Mouse (Mus musculus): ENCODE results near the gene Klhl11.
A peak's percentile ranks its signal among the peaks of the same experiment; 100 is the strongest.

Klhl11 gene

DNA sequence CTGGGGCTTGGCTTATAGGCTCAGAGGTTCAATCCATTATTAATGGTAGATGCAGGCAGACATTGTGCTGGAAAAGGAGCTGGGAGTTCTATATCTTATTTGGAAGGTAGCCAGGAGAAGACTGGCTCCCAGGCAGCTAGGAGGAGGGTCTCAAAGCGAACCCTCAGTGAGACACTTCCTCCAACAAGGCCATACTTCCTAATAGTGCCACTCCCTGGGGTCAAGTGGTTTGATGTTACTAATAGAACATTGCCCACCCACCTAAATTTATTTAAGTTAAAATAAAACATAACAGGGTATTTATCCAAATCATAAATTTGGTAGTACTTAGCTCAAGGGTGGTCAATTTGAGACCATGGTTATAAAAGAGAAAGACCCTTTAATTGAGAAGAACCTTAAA is 6.7 kb downstream of the Klhl11 start:
- DNase-seq: no peak

DNA sequence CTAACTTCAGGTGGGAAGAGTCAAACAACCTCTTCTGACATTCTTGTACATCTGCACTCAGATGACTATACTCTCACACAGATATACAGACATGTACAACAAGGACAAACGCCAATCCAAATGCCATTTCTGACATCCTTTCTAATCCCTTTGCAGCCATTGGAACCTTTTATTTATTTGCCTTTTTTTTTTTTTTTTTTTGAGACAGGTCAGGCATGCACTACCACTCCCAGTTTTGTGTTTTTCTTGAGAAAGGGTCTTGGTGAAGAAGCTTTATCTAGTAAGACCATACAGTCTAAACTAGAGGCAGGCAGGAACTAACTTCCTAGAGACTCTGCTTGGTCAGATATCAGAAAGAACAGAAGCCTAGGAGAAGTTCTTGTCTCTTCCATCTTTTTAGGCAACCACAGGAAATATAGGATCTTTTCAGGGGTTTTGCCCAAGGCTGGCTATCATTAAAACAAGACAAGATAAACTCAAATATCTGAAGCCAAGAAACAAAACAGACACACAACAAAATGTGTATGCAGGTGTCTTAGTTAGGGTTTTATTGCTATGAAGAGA is 7.2 kb downstream of the Klhl11 start:
- DNase-seq: no peak

DNA sequence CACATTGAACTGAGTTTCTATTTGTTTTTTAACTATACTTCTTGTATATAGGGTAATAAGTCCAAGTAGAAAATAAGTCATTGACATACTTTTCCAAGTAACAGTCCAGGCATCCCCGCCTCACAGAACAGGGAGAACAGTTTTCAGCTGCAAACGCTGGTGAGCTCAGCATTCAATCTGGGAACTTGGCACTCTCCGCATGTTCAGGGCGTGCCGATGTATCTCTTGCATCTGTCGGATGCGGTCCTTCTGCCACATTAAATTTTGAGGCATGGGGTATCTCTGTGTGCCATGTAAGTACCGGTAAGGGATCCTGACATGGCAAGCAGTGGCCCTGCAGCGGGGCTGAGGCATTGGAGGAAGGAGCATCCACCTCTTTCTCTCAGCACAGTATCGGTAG is 9.8 kb downstream of the Klhl11 start:
- DNase-seq: no peak

DNA sequence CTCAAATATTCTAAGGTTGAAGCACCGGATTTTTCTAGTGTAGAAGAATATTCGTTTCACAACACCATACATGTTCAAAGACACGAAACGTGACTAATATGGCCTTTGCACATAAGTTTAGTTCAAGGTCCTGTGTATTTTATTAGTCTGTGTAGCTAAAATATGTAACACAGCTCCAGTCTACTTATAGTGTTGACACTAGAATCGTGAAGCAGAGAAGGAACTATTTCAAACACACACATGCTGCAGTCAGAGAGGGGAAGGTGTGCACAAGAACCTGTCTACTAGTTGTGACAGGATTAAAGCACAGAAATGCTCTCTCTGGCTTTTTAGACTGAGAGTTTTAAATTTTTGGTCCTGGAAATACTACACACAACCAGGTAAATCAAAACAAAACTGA is 14.8 kb downstream of the Klhl11 start:
- DNase-seq: no peak

DNA sequence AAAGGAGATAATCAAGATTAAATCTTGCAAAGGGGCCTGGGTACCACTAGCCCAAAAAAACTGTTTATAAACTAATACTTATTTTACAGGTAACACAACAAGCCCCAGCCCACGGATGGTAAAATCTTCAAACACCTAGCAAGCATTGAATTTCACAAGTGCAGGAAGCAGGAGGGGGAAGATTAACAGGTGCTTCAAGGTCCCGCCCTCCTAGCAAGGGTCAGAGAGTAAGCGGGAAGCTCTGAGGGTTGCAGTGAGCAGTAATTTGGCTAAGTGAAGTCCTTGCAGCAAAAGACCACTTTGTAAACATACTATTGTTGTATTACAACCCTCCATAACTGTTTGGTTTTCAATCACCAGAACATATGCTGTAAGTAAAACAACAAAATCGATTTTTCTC is 15.3 kb downstream of the Klhl11 start:
- DNase-seq: no peak

DNA sequence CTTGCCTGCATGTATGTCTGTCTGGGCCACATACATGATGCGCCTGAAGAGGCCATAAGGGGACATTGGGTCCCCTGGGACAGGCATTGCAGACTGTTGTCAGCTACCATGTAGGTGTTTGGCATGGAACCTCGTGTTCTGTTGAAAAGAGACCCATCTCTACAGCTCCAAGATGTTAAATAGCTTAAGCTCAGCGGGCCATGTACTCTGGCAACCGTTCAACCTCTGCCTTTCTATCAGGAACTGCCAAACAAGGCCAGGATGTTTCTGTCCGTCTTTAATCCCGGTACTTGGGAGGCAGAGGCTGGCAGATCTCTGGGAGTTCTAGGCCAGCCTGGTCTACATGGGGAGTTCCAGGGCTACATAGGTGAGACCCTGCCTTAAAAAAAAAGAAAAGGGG is 29.9 kb downstream of the Klhl11 start:
- no peak for DNase-seq

DNA sequence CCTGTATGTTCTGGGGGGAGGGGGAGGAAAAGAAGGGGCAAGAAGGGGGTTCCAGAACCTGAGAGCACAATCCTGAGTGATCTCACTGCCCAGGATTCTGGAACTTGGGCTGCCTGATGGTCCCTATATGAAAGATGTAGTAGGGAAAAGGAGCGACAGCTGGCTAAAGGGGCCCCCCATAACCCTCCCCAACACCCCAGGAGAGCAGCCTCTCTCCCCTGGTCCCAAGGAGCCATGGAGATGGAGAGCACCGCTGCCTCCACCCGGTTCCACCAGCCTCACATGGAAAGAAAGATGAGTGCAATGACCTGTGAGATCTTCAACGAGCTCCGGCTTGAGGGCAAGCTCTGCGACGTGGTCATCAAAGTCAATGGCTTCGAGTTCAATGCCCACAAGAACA is 30.7 kb downstream of the Klhl11 start, which contains the start of the genes Nt5c3b and Klhl10:
Gene Nt5c3b, minus strand, starts transcription at position 12 of the 400 bp plus-strand sequence.
Gene Klhl10, plus strand, starts transcription at position 121 of the 400 bp plus-strand sequence.
- DNase-seq: no peak

DNA sequence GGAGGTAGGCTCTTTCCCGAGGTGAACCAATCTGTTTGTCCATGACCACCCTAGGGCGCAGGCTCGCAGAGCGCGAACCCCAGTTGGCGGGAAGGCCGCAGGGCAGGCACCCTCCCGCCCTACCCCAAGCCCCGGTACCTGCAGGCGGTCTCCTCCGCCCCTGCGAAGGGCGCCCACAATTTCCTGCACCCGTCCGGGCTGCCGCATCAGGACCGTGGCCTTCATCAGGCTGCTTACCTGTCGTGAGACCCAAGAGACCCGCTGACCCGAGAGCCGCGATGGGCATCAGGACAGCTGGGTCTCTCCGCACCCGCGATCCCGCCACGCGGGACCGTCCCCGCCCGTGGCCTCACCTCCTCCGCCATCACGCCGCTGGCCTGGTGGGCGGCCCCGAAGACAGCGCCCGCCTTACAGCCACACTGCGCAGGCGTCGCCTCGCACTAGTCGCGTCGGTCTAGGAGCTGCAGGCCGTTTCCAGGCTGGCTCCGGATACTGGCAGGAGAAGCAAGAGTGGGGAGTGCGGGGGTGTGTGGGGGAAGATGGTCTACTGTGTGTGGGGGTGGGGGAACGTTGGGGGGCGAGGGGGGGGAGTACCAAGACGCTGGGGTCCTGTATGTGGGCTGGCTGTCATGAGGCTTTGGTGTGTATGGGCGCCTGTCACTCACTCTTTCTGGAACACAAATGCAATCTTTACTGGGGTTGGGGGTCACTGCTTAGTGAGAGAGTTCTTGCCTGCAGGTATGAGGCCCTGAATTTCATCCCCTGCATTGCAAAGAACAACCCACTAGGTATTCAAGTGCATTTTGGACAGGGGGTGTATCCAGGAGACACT is 31.6 kb downstream of the Klhl11 start:
- DNase-seq: peak; percentile 83 to 87

DNA sequence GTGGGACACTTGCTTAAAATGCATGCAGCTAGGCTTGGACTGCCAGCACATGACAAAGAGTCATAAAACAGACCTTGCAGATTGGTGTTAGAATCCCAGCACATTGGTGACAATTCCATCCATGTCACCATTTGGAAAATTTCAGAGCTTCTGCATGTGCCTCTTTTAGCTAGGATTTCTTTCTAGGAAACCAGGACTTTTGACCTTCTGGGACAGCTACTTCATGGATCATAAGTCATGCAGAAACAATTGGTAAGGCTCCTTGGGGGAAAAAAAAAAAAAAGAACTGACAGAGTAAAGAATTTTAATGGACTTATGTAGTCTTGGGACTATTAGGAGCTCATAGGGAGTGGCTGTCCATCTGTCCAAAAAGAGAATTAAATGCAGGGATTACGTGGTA is 34.6 kb downstream of the Klhl11 start:
- DNase-seq: no peak

DNA sequence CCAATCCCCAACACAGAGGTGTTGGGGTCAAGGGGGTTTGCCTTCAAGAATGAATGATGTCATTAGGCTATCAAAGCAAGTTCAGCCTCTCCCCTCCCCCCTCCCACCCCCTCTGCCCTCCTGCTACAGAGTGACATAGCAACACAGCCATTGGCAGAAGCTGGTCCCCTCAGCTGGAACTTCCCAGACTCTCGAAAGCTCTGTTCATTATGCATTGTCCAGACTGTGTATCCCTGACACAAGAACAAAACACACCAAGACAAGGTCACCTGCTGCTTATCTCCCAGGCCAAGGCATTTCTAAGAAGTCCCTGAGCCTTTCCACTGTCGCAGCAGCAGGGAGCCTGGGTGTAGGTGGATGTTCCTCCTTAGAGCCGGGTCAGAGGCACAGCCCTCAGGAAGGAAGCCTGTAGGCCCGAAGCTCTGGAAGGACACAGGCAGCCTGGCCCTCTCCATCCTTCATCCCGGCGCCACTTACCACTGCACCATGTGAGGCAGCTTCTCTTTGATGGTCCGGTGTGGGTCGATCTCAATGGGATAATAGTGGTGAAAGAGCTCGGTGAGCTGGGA is 36.8 kb downstream of the Klhl11 start:
- no peak for DNase-seq

DNA sequence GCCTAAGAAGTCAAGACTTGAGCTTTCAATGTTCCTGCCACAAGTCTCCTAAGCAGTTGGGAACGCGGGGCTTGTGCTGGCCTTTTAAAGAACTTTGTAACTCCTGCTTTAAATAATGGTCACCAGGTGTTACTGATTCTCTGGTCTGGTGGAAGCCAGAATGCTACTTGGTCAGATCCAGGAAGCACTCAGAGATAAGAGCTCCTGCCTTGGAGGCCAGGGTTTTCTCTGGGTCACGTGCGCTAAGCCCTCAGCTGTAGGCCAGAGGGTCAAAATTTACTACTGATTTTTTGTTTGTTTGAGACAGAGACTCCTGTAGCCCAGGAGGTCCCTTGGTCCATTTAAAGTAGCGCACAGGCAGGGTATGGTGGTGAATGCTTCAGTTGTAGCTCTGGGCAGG is 40.5 kb downstream of the Klhl11 start:
- DNase-seq: no peak

DNA sequence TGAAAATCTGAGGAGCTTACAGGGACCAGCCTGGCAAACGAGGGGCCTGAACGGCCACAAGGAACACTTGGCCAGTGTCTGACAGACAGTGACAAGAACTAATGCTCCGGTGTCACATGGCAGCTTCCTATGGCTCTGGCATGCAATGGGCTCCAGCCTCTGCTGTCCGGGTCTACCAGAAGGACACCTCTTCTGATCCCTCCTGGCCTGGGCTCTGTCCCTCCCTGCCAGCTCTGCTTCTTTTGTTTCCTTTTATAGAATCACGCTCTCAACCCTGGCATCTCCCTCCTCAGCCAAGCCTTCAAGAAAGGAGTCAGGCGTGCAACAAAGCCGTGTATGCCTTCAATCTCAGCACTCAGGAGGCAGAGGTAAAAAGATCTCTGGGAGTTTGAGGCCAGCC is 42.5 kb downstream of the Klhl11 start:
- peak in 1 of 2 experiments; percentile 34 for DNase-seq

DNA sequence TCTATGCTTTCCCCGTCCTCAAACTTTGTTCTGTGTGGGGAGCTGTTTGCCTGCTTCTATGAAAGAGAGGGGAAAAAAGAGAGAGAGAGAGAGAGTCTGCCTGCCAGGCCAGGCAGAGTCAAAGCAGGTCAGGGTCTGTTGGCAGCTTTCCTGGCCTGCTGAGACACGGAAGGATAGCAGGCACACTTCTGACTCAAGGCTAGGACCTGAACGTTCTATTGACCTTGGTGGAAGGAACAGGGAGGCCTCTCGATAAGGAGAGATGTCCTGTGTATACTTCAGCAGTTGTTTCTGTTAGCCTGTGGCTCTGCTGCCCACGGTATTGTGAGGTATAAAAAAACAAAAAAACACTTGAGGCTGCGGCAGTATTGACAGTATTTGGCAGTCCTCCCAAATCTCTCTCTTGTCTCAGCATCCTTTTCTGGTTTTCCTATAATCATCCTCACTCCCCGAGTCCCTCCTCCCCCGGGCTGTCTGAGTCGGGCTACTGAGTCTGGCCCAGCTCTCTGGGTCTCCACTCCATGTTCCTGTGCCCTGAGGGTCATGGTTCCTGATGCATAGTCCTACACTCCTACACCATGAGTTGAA is 43.8 kb downstream of the Klhl11 start:
- DNase-seq: peak in 1 of 2 experiments; percentile 23

DNA sequence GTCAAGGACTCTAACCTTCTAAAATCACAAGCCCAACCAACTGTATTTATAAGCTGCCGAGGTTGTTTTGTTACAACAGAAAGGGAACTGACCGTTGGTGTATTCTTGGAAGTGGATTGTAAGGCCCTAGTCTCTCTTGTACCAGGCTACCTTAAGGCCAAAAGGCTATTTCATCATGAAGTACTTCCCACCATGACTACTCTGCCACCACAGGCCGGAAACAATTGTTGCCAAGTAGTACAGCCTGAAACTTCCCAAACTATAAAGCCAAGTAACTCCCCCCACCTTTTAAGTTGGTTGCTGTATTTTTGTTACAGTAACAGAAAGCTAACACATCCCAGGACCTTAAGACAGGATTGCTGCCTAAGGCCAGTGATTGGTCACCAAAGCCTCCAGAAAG is 45.7 kb downstream of the Klhl11 start:
- DNase-seq: no peak

DNA sequence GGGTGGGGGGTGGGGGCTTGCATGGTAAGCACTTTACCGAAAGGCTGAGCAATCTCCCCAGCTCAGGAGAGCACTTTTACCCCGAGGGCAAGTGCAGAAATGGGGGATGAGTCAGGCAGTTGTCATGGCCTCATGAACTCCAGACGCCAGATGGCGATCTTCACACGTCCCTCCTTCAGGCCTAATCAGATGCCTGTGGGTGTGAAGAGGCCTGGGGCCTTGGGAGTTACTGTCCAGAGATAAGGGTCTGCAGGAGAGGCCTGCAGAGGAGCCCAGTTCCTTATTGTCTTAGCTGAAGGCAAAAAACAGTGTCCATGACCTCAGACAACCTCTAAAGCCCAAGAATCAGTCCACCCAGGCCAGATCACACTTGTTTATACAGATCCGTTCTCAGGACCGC is 46.7 kb downstream of the Klhl11 start:
- peak; percentile 76 to 81 for DNase-seq

DNA sequence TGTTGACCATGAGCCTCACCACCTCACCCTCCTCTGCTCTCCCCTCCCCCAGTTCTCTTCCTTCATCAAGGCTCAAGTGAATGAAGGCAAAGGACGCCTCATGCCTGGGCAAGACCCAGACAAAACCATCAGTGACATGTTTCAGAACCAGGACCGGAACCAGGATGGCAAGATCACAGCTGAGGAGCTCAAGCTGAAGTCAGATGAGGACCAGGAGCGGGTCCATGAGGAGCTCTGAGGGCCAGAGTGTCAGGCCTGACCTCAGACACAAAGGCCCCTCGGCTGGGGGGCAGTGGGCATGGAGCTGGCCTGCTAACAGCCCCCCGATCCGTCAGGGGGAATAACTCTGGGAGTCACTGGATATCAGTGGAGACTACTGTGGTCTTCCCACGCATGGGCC is 48.7 kb downstream of the Klhl11 start:
- no peak for DNase-seq

DNA sequence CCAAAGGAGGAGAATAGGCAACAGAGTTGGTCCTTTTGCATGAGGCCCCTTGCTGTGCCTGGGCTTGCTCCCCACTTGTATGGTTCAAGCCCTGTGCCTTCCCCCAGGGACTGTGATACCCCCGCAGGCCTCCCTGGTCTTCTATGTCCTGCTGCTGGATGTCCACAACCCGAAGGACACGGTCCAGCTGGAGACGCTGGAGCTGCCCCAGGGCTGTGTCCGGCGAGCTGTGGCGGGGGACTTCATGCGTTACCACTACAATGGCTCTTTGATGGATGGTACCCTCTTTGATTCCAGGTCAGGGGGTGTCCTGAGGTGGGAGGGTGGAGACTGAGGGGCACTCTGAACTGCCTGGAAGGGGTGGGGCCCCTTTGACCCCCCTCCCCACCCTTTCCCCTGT is 51.0 kb downstream of the Klhl11 start:
- DNase-seq: no peak

DNA sequence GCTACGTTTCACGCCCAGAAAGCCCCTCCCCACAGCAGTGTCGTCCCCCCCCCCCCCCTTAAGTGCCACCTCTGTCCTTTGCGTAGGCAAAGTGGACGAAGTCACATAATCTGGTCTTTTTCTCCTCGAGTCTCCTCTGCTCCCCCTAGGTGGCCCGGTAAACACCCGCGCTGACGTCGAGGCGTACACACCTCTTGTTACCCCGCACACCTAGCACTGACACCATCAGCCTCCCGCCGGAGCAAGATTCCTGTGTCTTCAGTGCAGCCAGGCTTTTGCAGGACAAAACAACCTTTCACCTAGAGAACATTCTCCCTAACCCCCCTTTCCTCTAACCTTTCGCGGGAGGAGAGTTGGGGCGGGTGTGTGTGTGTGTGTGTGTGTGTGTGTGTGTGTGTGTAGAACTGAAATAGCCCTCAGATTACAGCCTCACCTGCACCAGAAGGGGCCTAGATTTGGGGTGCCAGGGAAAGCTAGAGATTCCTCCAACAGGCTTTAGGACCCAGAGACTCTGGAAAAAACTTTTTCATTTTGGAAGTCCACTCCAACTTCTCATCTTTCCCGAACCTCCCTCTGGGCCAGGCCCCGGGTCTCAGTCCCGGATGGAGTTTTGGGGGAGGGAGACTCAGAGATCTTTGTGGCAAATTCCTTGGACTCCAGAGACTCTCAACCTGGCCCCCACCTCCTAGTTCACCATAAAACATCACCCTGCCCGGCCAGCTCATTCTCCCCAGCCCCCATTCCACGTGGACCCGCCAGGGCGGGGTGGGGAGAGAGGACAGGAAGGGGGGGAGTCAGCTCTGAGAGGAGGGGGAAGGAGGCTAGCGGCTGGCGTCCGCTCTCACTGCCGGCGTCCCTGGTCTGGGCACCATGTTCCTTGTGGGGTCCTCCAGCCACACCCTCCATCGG is 57.4 kb downstream of the Klhl11 start, which contains the start of gene Fkbp10:
Gene Fkbp10, plus strand, starts transcription at position 784 of the 909 bp plus-strand sequence.
- peak in 1 of 2 experiments; percentile 19 for DNase-seq

DNA sequence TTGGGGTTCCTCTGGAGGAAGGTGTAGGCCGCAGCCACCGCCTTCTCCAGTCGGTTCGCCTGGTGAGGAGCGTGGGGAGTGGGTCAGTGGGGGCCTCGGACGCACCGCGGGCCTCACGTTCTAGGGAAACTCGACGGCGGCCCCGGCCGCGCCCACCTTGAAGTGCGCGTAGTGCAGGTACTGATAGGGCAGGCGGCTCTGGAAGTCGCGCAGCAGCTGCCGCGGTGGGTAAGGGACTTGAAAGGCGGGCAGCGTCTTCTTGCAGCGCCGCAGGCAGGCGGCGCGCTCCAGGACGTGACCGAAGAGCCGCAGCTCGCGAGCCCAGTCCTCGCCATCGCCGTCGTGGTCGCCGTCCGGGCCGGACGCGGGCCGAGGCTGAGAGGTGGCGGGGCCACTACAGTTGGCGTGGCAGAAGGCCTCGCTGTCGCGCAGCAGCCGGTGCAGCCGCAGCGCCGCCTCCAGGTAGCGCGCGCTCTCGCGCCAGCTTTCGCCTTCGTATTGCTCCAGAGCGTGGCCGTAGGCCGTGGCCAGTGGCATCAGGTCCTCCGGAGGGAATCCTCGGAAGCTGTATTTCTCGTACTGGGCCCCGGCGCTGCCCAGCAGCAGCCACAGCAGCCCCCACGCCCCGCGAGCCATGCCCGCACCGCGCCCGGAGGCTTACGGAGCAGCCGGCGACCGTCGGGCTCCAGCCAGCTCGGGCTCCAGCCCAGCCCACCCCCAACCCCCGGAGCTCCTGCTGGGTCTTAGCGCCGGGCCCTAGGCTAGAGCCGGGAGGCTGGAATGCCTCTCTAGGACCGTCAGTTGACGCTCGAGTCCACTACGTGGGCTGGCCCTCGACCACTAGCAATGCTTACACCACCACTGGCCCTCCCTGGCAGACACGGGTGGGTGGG is 58.3 kb downstream of the Klhl11 start, which contains the start of gene P3h4:
Gene P3h4, minus strand, starts transcription at position 816 of the 893 bp plus-strand sequence.
- peak; percentile 83 to 90 for DNase-seq

DNA sequence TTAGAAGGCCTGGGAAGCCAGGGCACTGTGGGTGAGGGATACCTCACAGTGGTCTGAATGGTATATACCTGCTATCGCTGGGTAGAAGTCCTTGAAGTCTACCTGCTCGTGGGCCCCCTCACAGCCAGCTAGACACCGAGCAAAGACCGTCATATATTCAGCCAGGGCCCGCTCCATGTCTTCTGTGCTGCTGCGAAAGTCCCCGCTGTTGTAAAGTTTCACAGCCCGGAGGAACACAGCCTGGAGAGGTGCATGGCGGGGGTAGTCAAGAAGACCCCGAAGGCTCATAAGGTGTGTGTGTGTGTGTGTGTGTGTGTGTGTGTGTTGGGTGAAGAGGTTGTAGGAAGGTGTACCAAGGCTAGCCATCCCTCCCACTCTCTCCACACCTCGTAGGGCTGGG is 59.0 kb downstream of the Klhl11 start:
- DNase-seq: no peak
